Mouse (Mus musculus) liver, embryonic 11.5 days (tissue): ENCODE data around the gene Synpr. TPM values are rescaled to one million over a fixed set of nuclear protein-coding genes. Genes with fewer than 3 reads are reported as not detected.

Experiments used
- ATAC-seq: fragments of 200-750 bp; cut with Nextera tagmentation; replicated peaks from 2 replicates; pipeline ENCODE4 v1.8.0; 2017; ENCODE audit warnings: moderate number of reproducible peaks, mild to moderate bottlenecking, moderate TSS enrichment, moderate library complexity; ENCODE audit not compliant: low FRiP score
- DNase-seq: peaks from one replicate; pipeline ENCODE4 v3.0.0-alpha.2; 2017; ENCODE audit warnings: low spot score
- H3K27ac ChIP-seq: fragments of 300-500 bp; sonication (generic); 2 replicates; pipeline ENCODE4 v1.5.1; 2014; ENCODE audit warnings: mild to moderate bottlenecking, low read depth, low read length, control low read depth
- H3K27me3 ChIP-seq: fragments of 300-500 bp; sonication (generic); replicated peaks from 2 replicates; pipeline ENCODE4 v1.6.1; 2014; ENCODE audit warnings: low read length, mixed read lengths; ENCODE audit not compliant: control insufficient read depth, insufficient read depth
- H3K36me3 ChIP-seq: fragments of 300-500 bp; sonication (generic); 2 replicates; pipeline ENCODE4 v1.6.1; 2014; ENCODE audit warnings: mild to moderate bottlenecking, low read length, moderate library complexity, mixed read lengths; ENCODE audit not compliant: control insufficient read depth, insufficient read depth
- H3K4me1 ChIP-seq: fragments of 300-500 bp; sonication (generic); replicated peaks from 2 replicates; pipeline ENCODE4 v1.6.1; 2014; ENCODE audit warnings: low read length, mixed read lengths; ENCODE audit not compliant: control insufficient read depth, insufficient read depth
- H3K4me2 ChIP-seq: fragments of 300-500 bp; sonication (generic); 2 replicates; pipeline ENCODE4 v1.6.1; 2014; ENCODE audit warnings: mild to moderate bottlenecking, control low read depth, moderate library complexity
- H3K4me3 ChIP-seq: fragments of 300-500 bp; sonication (generic); 2 replicates; pipeline ENCODE4 v1.5.1; 2014; ENCODE audit warnings: low read depth, low read length, control low read depth
- H3K9ac ChIP-seq: fragments of 300-500 bp; sonication (generic); 2 replicates; pipeline ENCODE4 v1.6.1; 2014; ENCODE audit warnings: low read depth, low read length, control low read depth
- H3K9me3 ChIP-seq: fragments of 300-500 bp; sonication (generic); 2 replicates; pipeline ENCODE4 v1.6.1; 2016; ENCODE audit warnings: low read length, inconsistent platforms, mixed read lengths; ENCODE audit not compliant: control insufficient read depth
- WGBS: fragments of 180-500 bp; shearing (Covaris S2); extraction: QIAGEN DNeasy Blood & Tissue Kit; methylation state at CpG from one replicate; pipeline ENCODE4 v1.1.7; 2014; 5-methylcytosine and 5-hydroxymethylcytosine counted together
- polyA plus RNA-seq: library from polyadenylated mRNA; unstranded; fragments of >200 nt; fragmentation: Nextera tagmentation; extraction: Ambion mirVana; gene quantifications from 2 replicates; pipeline ENCODE4 v1.2.1, GENCODE M21; 2014

Gene Synpr
- polyA plus RNA-seq, 1 experiment from 2014 or later, result 0.60 TPM

- WGBS, result 88% methylated on average over 4 of the region's 4 CpGs
- H3K4me2 ChIP-seq, result no peak overlapping the region
- H3K27me3 ChIP-seq, result peaks cover 3% of the 10 kb centered on the region; the same call in 1 of the 2 replicates
- no peak overlapping the region for H3K27ac ChIP-seq
- no peaks in the 10 kb centered on the region for H3K4me1 ChIP-seq
- H3K9me3 ChIP-seq, result no peaks in the 10 kb centered on the region
- no peak overlapping the region for H3K4me3 ChIP-seq
- H3K36me3 ChIP-seq, result no peaks in the 10 kb centered on the region
- no peak overlapping the region for H3K9ac ChIP-seq
- DNase-seq (no peak), ATAC-seq (no peak)
Observed at GRCm38 (mm10) chr14:13283211-13283610, 1.4 kb upstream of the Synpr start.

- no peaks in the 10 kb centered on the region for H3K4me1 ChIP-seq
- H3K9me3 ChIP-seq, result no peaks in the 10 kb centered on the region
- no peak overlapping the region for H3K27ac ChIP-seq
- DNase-seq (no peak), ATAC-seq (peak; percentile 39)
- no peak overlapping the region for H3K9ac ChIP-seq
- H3K36me3 ChIP-seq, result no peaks in the 10 kb centered on the region
- WGBS, result 15% methylated on average over 13 of the region's 13 CpGs
- H3K27me3 ChIP-seq, result peaks cover 3% of the 10 kb centered on the region; the same call in 1 of the 2 replicates
- H3K4me3 ChIP-seq, result peak overlapping the region; percentile 11; the same call in 1 of the 2 replicates
- H3K4me2 ChIP-seq, result peak overlapping the region; percentile 58
Observed at GRCm38 (mm10) chr14:13284845-13285198, 242 bp downstream of the Synpr start.

DNA sequence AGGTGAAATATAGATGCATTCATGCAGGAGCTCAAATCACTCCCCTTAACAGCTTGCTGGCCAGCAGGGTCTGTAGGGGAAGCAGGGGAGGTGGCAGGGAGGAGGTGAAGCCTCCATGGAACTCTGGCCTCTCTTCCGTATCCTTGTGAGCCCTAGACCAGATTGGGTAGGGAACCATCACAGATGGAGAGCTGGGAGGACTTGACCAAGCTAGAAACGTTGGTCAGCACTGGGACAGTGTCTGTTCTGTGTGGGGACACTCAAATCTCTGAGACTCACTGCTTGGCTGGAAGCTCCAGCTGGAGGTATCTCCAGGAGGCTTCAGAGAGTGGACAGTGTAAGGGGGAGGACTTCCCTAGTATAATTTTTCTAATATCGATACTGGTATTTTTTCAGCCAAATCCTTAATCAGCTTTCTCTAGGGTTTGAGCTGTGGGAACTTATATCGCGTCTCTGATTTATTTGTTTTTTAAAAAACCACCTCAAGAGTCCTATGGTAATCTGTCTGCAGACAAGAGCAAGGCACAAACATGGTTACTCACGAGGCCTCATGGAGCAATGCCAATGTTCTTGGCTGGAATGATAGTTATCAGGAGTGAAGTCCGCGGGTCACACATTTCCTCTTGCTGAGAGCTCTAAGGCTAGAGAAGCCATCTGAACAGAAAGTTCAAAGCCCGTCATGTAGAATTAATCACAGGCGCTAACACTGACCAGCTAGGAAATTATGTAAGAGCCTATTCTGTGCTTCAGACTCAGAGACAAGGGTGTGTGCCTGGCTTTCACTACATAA is 956 bp downstream of the Synpr start:
- Histone ChIP-seq H3K4me3 (no peak overlapping the region), H3K27ac (no peak overlapping the region), H3K36me3 (no peaks in the 10 kb centered on the region), H3K4me2 (no peak overlapping the region), H3K9me3 (no peaks in the 10 kb centered on the region), H3K4me1 (no peaks in the 10 kb centered on the region), H3K27me3 (peaks cover 3% of the 10 kb centered on the region; the same call in 1 of the 2 replicates), H3K9ac (no peak overlapping the region)
- WGBS, result 69% methylated on average over 10 of the region's 10 CpGs
- peak; percentile 34; the same call in 1 of the 2 replicates for ATAC-seq
- no peak for DNase-seq

- Histone ChIP-seq H3K4me3 (no peak overlapping the region), H3K27me3 (no peaks in the 10 kb centered on the region), H3K9me3 (no peaks in the 10 kb centered on the region), H3K4me2 (no peak overlapping the region), H3K9ac (no peak overlapping the region), H3K27ac (no peak overlapping the region), H3K36me3 (no peaks in the 10 kb centered on the region), H3K4me1 (no peaks in the 10 kb centered on the region)
- ATAC-seq (no peak), DNase-seq (no peak)
- WGBS, result 73% methylated on average over 3 of the region's 3 CpGs
Observed at GRCm38 (mm10) chr14:13294200-13294599, 9.6 kb downstream of the Synpr start.

- Histone ChIP-seq H3K9me3 (no peaks in the 10 kb centered on the region), H3K4me2 (no peak overlapping the region), H3K9ac (no peak overlapping the region), H3K4me1 (no peaks in the 10 kb centered on the region), H3K36me3 (no peaks in the 10 kb centered on the region), H3K27me3 (no peaks in the 10 kb centered on the region), H3K4me3 (no peak overlapping the region), H3K27ac (no peak overlapping the region)
- WGBS, result 38% methylated on average over 1 of the region's 1 CpGs
- no peak for ATAC-seq
- no peak for DNase-seq
Observed at GRCm38 (mm10) chr14:13314323-13314722, 29.7 kb downstream of the Synpr start.

- WGBS, result 62% methylated on average over 2 of the region's 2 CpGs
- no peaks in the 10 kb centered on the region for H3K36me3 ChIP-seq
Observed at GRCm38 (mm10) chr14:13328461-13328860, 43.9 kb downstream of the Synpr start.

GRCm38 (mm10) chr14:13332497-13333306 is 48.1 kb downstream of the Synpr start:
- no peak overlapping the region for H3K4me3 ChIP-seq
- WGBS, result 67% methylated on average over 10 of the region's 10 CpGs
- no peaks in the 10 kb centered on the region for H3K27me3 ChIP-seq
- no peaks in the 10 kb centered on the region for H3K4me1 ChIP-seq
- no peak for ATAC-seq
- DNase-seq, result no peak
- no peaks in the 10 kb centered on the region for H3K36me3 ChIP-seq
- no peak overlapping the region for H3K4me2 ChIP-seq
- H3K9me3 ChIP-seq, result no peaks in the 10 kb centered on the region
- no peak overlapping the region for H3K27ac ChIP-seq
- no peak overlapping the region for H3K9ac ChIP-seq

More at GRCm38 (mm10) chr14:13328461-13328860, 43.9 kb downstream of the Synpr start:
- H3K4me2 ChIP-seq, result no peak overlapping the region
- no peak overlapping the region for H3K27ac ChIP-seq
- H3K4me3 ChIP-seq, result no peak overlapping the region
- DNase-seq (no peak), ATAC-seq (no peak)
- no peaks in the 10 kb centered on the region for H3K9me3 ChIP-seq
- no peak overlapping the region for H3K9ac ChIP-seq
- no peaks in the 10 kb centered on the region for H3K4me1 ChIP-seq
- H3K27me3 ChIP-seq, result no peaks in the 10 kb centered on the region

GRCm38 (mm10) chr14:13333372-13333771 is 48.8 kb downstream of the Synpr start:
- Histone ChIP-seq H3K4me2 (no peak overlapping the region), H3K4me1 (no peaks in the 10 kb centered on the region), H3K9ac (no peak overlapping the region), H3K36me3 (no peaks in the 10 kb centered on the region), H3K9me3 (no peaks in the 10 kb centered on the region), H3K4me3 (no peak overlapping the region), H3K27ac (no peak overlapping the region), H3K27me3 (no peaks in the 10 kb centered on the region)
- DNase-seq (no peak), ATAC-seq (no peak)
- 59% methylated on average over 5 of the region's 5 CpGs for WGBS
